Mouse (Mus musculus) liver, embryonic 14.5 days (tissue): ENCODE measurements around the gene Metrn. TPM values are rescaled to one million over a fixed set of nuclear protein-coding genes. Genes with fewer than 3 reads are reported as not detected.

ENCODE experiments used
- ATAC-seq: fragments of 200-750 bp; cut with Nextera tagmentation; 2 replicates; pipeline ENCODE4 v1.8.0; 2017; ENCODE audit warnings: moderate number of reproducible peaks, mild to moderate bottlenecking, moderate library complexity; ENCODE audit not compliant: insufficient read depth
- DNase-seq, 3 experiments: peaks; one replicate each; pipeline ENCODE4 v3.0.0-alpha.2; 2012 to 2013; ENCODE audit warnings: low read depth in 3 of 3, low spot score in 3 of 3
- H3K27ac ChIP-seq: fragments of 300-500 bp; sonication (generic); 2 replicates; pipeline ENCODE4 v1.5.1; 2014; ENCODE audit warnings: moderate library complexity, mild to moderate bottlenecking, control low read depth, inconsistent platforms
- H3K27me3 ChIP-seq: fragments of 300-500 bp; sonication (generic); 2 replicates; pipeline ENCODE4 v1.6.1; 2014; ENCODE audit warnings: mild to moderate bottlenecking, low read length, moderate library complexity; ENCODE audit not compliant: control insufficient read depth, insufficient read depth
- H3K36me3 ChIP-seq: fragments of 300-500 bp; sonication (generic); replicated peaks from 2 replicates; pipeline ENCODE4 v1.6.1; 2014; ENCODE audit warnings: low read depth; ENCODE audit not compliant: control insufficient read depth, insufficient read depth
- H3K4me1 ChIP-seq, 2 experiments: fragments of 200-500 bp in 1 of 2; fragments of 300-500 bp in 1 of 2; sonication (generic) in 1 of 2; replicated peaks; 2 replicates each; pipeline ENCODE4 v1.6.1; 2012 to 2014; ENCODE audit warnings: antibody characterized with exemption in 1 of 2, inconsistent platforms in 1 of 2, low read length in 1 of 2; ENCODE audit not compliant: control insufficient read depth in 2 of 2, insufficient read depth in 2 of 2
- H3K4me2 ChIP-seq: fragments of 300-500 bp; sonication (generic); 2 replicates; pipeline ENCODE4 v1.6.1; 2014; ENCODE audit warnings: low read depth, mild to moderate bottlenecking, control low read depth, moderate library complexity
- H3K4me3 ChIP-seq, 2 experiments: fragments of 200-500 bp in 1 of 2; fragments of 300-500 bp in 1 of 2; sonication (generic) in 1 of 2; 2 replicates each; pipeline ENCODE4 v1.5.1; 2012 to 2014; ENCODE audit warnings: low read depth in 2 of 2, low read length in 2 of 2, mild to moderate bottlenecking in 2 of 2, control low read depth in 1 of 2, inconsistent platforms in 1 of 2, moderate library complexity in 1 of 2; ENCODE audit not compliant: insufficient read depth in 1 of 2
- H3K9ac ChIP-seq: fragments of 300-500 bp; sonication (generic); replicated peaks from 2 replicates; pipeline ENCODE4 v1.6.1; 2014; ENCODE audit warnings: mild to moderate bottlenecking, control low read depth, moderate library complexity
- H3K9me3 ChIP-seq: fragments of 300-500 bp; sonication (generic); 2 replicates; pipeline ENCODE4 v1.6.1; 2016; ENCODE audit warnings: low read length, mixed read lengths; ENCODE audit not compliant: control insufficient read depth
- CTCF ChIP-seq: IDR thresholded peaks from 2 replicates; pipeline ENCODE4 v1.5.1; 2016; ENCODE audit warnings: antibody characterized with exemption, low read depth, control low read depth
- EP300 ChIP-seq: IDR thresholded peaks from 2 replicates; pipeline ENCODE4 v1.6.1; 2016; ENCODE audit warnings: antibody characterized with exemption, low read depth
- WGBS: fragments of 180-500 bp; shearing (Covaris S2); extraction: QIAGEN DNeasy Blood & Tissue Kit; methylation state at CpG from one replicate; pipeline ENCODE4 v1.1.7; 2014; ENCODE audit not compliant: insufficient replicate concordance; 5-methylcytosine and 5-hydroxymethylcytosine counted together
- polyA plus RNA-seq, 2 experiments: library from polyadenylated mRNA; depleted of rRNA in 1 of 2; stranded (reverse) in 1 of 2; unstranded in 1 of 2; fragments of >200 nt; fragmentation: Nextera tagmentation in 1 of 2; extraction: Ambion mirVana in 1 of 2; gene quantifications; 2 replicates each; pipeline versions ENCODE4 v1.2.1 to v1.2.3; 2012 to 2014

The Metrn gene
- polyA plus RNA-seq, 2 experiments: 4.1 to 20.3 TPM

DNA sequence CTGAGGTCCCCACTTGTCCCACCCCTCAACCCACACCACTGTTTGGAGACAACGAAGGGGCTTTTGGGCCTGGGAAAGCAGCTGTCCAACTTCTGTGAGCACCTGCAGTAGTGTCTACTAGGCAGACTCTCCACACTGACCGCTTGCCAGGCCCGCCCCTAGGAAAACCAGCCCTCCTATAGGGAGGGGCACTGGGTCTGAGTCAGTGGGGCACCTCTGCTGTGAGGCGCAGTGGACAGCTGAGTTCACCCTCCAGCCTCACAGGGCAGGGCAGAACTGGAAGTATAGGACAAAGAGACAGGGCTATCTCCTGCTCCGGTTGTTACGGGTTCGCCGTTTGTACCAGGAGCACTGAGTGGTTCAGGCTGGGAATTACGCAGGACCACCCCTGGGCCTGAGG is 42.7 kb downstream of the Metrn start, which contains the start of gene Msln:
Gene Msln, minus strand, starts transcription at position 138 of the 400 bp plus-strand sequence.
- ATAC-seq (no peak), DNase-seq (no peak)
- Histone ChIP-seq H3K4me2 (no peak within 1 kb of the TSS), H3K36me3 (no peaks in the 10 kb centered on the region), H3K27ac (no peak within 1 kb of the TSS), H3K4me1 (no peaks in the 10 kb centered on the region), H3K4me3 (no peak within 1 kb of the TSS), H3K9ac (no peak within 1 kb of the TSS), H3K27me3 (no peaks in the 10 kb centered on the region), H3K9me3 (no peaks in the 10 kb centered on the region)
- 78% methylated on average over 9 of the region's 9 CpGs for WGBS
- TF ChIP-seq CTCF (no peak), EP300 (no peak)

DNA sequence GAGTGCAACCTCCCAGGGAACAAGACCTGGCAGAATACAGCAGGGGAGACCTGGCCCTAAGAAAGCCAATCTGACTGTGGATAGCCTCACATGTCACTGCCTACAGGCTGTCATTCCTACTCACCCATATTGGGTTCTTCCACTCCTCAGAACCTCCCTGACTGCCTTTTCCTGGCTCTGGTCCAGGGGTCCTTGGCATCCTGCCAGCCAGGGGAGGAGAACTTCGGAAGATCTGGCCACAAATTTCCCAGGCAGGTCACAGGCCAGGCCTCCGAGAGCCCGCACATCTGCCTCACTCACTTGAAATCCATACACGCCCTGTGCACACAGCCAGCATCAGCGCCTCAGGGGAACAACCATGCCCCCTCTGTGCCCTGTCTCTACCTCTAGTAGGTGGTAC is 45.5 kb downstream of the Metrn start:
- no peaks in the 10 kb centered on the region for H3K4me1 ChIP-seq
- 53% methylated on average over 5 of the region's 5 CpGs for WGBS
- DNase-seq (no peak), ATAC-seq (no peak)
- H3K4me3 ChIP-seq: no peak overlapping the region
- H3K9me3 ChIP-seq: no peaks in the 10 kb centered on the region
- no peaks in the 10 kb centered on the region for H3K27me3 ChIP-seq
- no peak for TF ChIP-seq CTCF
- TF ChIP-seq EP300: no peak
- H3K4me2 ChIP-seq: no peak overlapping the region
- no peak overlapping the region for H3K9ac ChIP-seq
- no peak overlapping the region for H3K27ac ChIP-seq
- H3K36me3 ChIP-seq: no peaks in the 10 kb centered on the region

DNA sequence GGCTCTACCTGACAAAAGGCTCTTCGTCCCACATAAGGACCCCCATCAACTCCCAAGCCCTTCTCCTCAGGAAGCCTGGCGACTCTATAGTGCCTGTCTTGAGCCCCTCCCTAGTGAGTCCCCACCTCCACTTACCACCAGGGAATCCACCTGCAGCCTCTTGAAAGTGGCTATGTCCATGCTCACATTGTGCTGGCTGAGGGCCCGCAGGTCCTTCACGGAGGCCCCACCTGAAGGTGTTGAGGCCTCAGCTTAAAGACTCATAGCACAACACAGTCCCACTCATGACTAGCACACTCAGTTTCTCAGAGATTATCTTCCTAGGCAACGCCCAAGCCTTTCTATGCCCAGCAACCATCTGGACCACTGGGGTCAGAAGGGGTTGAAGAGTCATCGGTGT is 47.6 kb downstream of the Metrn start:
- DNase-seq (no peak), ATAC-seq (no peak)
- Histone ChIP-seq H3K4me1 (no peaks in the 10 kb centered on the region), H3K9me3 (no peaks in the 10 kb centered on the region), H3K9ac (no peak overlapping the region), H3K27me3 (no peaks in the 10 kb centered on the region), H3K36me3 (no peaks in the 10 kb centered on the region), H3K27ac (no peak overlapping the region), H3K4me3 (no peak overlapping the region), H3K4me2 (no peak overlapping the region)
- 54% methylated on average over 6 of the region's 6 CpGs for WGBS
- TF ChIP-seq EP300 (no peak), CTCF (no peak)

DNA sequence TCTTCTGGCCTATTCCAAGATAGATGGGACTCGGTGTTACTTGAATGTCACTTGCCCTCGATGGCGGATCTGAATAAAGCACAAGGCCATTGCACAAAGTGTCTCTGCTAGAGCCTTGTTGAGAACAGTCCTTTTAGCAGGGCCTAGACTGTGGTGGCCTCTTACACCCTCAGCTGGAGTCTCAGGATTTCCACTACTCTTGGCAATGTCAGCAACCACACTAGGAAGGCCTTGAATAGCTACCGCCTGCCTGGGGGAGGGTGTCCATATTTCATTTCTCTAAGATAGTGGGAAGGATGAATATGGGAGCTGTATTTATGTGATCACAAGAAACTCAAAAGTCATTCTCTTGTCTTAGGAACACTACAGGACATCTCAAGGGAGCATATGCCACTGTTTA is 48.7 kb downstream of the Metrn start:
- no peak for ATAC-seq

DNA sequence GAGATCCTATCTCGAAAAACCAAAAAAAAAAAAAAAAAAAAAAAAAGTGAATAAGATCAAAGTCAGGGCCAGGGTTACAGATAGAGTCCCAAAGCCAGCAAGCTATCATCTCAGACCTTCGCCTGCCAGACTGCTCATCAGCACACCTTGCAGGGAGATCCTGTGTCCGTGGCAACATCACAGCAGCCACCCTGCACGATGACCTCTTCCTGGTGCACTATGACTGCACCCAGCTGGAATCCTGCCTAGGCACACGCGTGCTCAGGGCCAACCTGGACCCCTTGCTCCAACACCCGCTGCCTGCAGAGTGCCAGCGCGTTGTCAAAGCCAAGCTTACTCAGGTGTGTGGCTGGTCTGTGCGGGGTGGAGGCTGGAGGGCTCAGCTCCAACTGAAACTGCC is 52.6 kb downstream of the Metrn start:
- TF ChIP-seq CTCF: no peak
- Histone ChIP-seq H3K36me3 (no peaks in the 10 kb centered on the region), H3K27ac (no peak overlapping the region), H3K9ac (no peak overlapping the region), H3K4me1 (no peaks in the 10 kb centered on the region), H3K4me2 (no peak overlapping the region), H3K4me3 (no peak overlapping the region), H3K9me3 (no peaks in the 10 kb centered on the region), H3K27me3 (no peaks in the 10 kb centered on the region)
- ATAC-seq: no peak
- 49% methylated on average over 10 of the region's 10 CpGs for WGBS
- DNase-seq: no peak

More for the DNA sequence above, 48.7 kb downstream of the Metrn start:
- no peak for DNase-seq
- no peak for TF ChIP-seq CTCF
- no peak for TF ChIP-seq EP300
- WGBS: 66% methylated on average over 4 of the region's 4 CpGs
- Histone ChIP-seq H3K4me3 (no peak overlapping the region), H3K36me3 (no peaks in the 10 kb centered on the region), H3K4me2 (no peak overlapping the region), H3K9ac (no peak overlapping the region), H3K4me1 (no peaks in the 10 kb centered on the region), H3K27ac (no peak overlapping the region), H3K27me3 (no peaks in the 10 kb centered on the region), H3K9me3 (no peaks in the 10 kb centered on the region)
